Mouse (Mus musculus): Measurements from ENCODE around the gene Bcl11b.

DNA sequence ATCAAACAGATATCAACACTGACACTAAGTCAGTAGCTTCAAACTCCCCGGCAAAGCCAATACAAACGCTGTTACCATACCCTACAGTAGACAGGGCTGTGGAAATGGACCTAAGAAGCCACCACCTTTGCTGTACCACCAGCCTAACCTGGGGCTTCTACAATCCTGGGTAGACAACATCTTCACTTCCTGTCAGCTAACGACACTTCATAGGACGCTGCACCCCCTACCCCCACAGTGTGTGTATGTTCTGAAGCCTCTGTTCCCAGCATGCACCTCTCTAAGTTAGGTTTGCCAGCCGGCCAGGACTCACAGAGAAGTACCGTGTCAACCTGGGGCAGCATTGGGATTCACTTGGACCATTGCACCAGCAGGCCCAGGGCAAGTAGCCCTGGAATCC, 84.6 kb downstream of the Bcl11b start:
- TF ChIP-seq POLR2A (IDR thresholded peaks at IDR 0.05; ENCODE audit: borderline replicate concordance, control insufficient read depth, low read depth, low read length) (no peak), CTCF (IDR thresholded peaks at IDR 0.05; ENCODE audit: control insufficient read depth, insufficient read depth, low read length) (no peak)
